Mouse (Mus musculus) spleen, postnatal 36 days (tissue): ENCODE results near the gene Rfx8.

Experiments used
- DNase-seq, 2 experiments: peaks; one replicate each; pipeline ENCODE4 v3.0.0; 2022; ENCODE audit warnings: low spot score in 2 of 2, mixed read lengths in 1 of 2

Gene Rfx8

DNA sequence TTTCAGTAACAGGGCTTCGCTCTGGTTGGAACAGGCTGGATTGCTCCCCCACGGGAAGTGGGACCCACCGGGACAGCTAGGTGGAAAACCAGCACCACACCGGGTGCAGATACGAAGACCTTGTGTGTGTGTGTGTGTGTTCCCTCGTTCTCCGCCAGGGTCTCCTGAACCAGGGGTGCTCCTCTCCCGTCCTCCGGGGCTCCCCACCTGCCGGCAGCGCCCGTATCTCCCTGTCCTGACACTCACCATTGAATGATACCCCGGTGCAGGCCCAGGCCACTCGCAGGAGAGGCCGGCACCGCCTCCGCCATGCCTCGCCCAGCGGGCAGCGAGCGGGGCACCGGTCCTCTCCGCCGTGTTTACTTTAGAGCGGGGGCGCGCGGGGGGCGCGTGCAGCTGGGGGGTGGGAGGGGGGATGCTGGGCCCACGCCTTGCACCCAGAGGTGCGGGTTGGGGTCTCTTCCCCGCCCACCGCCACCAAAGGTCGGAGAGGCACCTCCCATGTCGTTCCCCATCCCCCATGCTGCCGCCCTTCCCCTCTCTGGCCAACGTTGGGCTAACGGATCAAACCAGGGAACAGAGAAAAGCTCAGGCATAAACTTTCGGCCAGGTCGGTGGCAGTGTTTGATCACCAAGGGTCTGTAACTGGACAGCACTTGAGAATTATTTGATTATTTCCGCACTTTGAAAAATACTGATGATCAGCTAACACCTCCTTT lies at the start of gene Rfx8:
Gene Rfx8 (minus strand): TSS at position 366 of the 719 bp plus-strand sequence.
- DNase-seq = no peak

DNA sequence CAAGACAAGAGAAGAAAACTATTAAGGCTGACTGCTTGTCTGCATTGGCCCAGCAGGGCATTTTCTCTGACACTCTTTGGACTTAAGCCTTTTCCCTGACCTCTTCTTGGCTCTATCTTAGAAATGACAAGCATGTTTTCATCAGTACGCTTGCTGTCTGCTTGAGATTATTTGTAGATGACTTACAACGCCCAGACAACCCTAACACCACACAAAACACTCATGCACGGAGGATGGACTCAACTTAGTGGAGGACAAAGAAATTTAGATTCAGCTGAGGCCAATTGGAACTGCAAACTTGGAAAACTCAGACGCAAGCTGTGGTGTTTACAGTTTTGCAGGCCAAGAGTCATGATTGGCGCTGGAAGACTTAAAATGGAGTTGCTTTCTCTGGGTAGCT lies 49.6 kb upstream of the Rfx8 start:
- DNase-seq = no peak

DNA sequence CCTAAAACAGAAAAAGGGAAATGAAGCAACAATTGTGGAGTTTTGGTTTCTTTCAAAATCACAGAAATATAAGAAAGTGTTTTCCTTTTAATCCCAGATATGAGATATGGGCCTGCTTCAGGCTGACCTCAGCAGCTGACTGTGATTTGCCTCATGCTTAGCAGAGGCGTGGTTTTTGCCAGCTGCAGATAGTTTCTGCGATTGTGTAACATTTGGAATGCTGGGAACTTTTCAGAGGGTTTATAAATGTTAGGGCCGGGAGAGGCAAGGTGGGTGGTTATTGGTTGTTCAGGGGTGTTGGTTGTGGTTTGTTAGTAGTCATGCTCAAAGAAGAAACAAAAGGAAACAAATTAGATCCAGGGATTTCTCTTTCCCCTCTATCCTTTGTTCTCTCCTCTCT lies 47.2 kb upstream of the Rfx8 start:
- no peak for DNase-seq

DNA sequence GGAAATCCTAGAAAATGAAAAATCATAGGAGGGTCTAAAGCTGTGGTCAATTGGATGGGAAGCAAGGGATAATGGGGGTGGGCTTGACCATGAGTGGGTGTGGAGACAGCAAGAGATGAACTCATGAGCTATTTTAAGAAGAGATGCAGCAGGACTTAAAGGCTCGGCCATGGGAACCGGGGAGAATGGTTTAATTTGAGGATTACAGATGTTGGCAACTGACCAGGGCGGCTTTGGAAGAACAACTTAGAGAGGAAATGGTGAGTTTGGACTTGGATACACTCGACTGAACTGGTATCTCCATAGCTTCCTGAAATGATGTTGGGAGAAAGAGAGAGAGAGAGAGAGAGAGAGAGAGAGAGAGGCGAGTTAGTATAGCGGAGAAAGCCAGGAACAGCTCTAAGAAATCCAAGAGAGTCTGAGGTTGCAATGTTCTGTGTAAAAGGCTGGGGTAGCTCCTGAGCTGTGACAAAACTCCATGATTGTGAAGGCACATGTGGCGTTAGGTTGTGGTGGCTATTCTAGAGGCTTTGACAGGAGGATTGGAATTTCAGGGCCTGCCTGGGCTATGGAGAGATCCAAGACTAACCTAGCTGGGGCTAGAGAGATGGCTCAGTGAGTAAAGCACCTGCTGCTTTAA lies 45.2 kb upstream of the Rfx8 start:
- no peak for DNase-seq

DNA sequence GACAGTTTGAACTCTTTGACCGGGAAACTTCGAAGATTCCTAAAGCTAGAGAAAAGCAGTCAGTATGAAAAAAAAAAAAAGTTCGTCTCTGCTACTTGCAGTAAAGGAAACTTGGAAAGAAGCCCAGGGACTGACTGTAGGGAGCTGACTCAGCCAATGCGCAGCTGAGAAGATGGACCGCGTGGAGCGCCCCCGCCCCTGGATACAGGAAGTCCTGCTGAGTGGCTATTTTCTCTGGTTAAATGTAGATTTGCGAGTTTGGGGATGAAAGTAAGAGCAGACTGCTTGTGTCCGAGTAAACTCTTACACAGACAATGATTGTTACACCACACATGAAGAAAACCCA lies 41.2 kb upstream of the Rfx8 start:
- peak; percentile 51 to 66 for DNase-seq

DNA sequence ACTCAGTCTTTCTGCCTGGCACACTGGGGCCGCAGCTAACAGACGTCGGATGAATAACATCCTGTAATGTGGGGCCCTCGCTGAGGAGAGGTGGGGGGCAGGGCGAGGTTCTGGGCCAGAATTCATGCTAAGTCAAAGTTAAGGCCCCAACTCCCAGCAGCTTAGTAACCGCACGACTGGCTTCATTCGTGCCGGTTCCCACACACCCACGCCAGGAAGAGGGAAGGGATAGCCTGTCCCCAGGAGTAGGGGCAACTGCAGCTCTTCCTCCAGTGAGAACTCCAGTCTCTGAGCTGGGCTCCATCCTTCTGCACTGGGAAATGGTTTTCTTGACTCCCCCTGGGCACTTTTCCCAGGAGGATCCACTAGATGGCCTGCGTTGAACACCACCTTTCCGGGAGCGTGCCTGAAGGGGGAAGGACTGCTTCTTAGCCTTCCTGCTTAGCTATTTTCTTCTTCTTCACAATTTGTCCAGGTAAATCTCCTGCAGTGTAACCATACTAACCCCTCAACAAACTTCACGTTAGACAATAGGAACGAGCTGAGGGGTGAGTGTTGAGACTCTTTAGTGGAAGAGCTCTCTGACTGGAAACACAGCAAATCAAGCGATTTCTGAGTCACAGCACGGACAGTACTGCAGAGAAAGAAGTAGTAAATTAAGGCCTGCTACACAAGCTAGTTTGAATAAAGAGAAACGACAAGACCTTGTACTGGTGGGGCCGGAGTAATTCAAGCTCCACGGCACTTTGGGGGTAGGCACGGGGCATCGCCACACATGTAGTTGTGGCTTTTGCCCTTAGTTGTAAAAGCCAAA lies 40.6 kb upstream of the Rfx8 start:
- peak; percentile 20 to 31 for DNase-seq

DNA sequence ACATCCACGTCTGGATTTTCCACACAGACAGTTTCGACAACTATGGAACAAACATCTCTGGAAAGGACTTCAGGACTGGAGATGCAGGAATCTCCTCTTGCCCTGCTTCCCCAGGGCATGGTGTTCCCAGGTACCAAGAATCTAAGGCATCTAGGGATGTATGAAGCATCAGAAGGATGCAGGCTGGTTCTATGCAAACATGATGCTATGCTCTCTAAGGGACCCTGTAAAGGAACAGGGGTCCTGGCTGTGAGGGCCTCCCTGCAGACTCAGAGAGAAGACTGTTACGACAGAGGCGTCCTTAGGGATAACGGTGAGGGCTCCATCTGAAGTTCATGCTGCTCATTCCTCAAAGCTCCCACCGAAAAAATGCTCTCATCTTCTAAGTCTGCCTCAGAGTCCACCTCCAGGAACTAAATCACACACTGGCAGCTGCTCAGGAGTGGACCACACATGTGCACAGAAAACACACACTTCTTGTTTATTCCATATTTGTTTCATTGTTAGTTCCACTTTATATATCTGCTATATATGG lies 39.5 kb upstream of the Rfx8 start:
- DNase-seq = no peak

DNA sequence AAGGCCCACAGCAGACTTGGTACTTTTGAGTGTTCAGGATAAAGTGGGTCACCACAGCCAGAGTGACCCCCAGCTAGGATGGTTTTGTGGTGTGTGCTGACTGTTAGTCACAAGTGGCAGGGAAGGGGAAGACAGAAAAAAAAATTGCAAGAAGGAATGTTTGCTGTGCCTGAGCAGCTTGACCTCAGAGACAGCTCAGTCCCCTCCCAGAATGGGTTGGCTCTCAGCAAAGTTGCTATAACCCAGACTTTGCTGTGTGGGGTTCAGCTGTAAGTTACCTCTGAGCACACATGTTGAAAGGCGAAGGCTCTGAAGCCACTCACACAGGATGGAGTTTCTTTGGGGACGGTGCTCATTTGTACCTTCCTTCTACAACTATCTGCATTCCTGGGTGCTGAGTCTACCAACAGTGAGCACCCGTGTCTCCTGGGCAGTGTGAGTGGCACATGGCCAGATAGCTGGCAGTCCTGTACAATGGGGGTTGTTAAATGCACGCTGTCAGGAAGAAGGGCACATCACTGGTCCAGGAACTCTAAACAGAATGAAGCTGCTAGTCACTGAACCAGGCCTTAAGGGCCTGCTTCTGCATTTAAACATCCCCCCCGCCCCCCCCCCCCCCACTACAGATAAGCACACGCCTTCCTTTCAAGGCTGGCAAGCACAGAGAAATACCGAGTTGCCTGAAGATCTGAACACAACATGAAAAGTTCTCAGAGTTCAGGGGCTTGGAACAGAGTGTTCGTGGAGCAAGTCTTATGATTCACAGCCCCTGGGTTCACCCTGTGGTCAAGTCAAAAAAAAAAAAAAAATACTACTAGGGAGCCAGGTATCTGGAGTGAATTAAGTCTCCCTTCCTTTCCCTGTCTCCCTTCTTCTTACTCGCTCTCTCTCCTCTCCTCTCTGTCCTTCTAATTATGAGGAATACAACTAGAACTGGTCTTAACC lies 38.7 kb upstream of the Rfx8 start:
- no peak for DNase-seq

DNA sequence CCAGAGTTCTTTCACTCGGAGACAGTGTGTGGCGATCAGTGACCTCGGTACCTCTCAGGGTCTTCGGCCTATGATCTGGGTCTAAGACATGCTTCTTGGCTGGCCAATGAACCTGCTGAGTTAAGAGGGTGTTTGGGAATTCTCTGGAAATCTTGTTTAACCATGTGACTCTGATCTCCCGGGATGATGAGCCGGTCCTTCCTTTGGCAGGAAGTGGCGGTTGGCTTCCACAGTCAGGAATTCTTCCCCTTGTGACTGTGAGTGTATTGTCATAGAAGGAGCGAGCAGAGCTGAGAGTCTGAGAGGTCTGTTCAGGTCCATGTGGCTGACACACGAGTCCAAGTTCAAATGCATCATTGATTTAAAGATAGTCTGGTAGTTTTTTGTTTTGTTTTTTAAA lies 37.4 kb upstream of the Rfx8 start:
- DNase-seq = no peak

DNA sequence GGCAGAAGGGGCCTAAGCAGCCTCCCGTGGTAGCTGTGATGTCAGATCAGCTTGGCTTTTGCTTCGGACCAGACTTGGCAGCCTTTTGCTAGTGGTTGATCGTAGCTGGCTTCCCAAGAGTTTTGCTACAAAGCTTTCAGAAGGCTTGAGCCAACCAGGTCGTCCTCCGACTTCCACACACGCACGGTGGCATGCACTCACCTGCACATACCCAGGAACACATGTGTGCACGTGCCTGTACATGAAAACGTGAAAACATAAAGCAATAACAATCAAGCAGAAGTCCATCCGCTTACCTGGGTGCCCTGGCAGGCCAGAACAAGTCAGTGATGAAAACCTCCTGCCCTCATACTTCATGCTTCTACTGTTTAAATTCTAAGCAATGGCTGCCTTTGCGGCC lies 36.2 kb upstream of the Rfx8 start:
- no peak for DNase-seq

DNA sequence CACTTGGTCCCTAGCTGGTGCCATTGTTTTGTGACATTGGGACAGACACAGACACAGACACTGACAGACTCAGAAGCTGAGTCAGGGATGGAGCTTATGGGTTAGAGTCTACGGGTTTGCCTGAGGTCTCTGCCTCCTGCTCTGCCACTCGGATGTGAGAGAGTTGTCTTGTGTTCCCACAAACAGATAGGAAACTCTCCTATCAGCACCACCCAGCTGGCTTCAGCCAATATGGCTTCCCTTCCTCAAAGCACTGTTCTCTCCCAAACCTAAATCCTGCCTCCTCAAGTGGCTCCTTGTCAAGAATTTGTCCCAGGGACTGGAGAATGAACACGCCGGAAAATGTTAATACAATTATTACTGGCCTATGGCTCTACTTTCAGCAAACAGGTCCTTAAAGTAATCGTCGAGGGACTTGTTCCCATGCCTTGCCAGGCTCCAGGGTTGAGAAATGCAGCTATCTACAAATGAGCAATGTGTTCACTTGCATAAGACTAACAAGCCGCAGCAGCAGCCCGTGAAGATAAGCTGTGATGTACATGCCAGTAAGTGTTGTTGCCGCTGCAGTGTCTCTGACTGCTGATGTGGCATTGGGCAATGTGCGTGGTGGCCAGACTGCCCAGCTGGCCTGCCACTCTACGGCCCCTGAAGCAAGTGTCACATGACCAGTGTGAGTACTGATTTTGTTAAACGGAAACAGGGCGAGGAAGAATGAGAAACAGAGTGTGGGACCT lies 33.6 kb upstream of the Rfx8 start:
- peak; percentile 10 to 19 for DNase-seq

DNA sequence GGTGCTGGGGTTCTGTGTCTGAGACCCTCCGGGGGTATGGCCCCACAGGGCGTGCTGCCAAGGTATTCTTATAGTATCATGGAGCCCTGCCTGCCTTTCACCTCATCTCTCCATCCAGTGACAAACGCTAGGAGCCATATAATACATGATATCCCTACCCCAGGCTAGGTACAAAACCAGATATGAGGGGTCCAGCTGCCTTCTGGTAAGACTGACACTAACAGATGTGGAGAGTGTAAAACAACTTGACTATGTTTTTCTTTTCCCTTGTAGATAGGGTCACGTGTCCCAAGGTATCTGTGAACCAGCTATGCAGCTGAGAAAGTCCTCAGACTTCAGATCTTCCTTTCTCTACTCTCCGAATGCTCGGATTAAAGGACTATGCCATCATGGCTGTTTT lies 30.7 kb upstream of the Rfx8 start:
- no peak for DNase-seq

DNA sequence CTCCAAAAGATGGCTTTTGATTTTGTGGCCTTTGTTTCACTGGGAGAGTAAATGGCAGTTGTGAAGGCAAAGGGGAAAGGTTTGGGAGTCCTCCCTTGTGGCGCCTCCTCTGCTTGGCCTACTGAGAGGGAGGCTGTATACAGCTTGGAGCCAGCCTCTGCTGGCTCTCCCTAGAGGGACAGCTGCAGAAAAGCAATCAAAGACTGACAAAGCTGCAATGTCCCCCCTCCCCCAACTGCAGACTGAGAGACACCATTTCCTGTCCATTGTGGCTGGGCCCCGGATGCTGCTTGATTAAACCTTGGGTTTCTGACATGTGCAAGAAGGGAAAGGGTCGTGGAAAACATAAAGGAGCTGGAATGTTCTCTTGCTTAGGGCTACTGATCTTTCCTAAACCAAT lies 28.9 kb upstream of the Rfx8 start:
- DNase-seq = peak; percentile 29 to 38

DNA sequence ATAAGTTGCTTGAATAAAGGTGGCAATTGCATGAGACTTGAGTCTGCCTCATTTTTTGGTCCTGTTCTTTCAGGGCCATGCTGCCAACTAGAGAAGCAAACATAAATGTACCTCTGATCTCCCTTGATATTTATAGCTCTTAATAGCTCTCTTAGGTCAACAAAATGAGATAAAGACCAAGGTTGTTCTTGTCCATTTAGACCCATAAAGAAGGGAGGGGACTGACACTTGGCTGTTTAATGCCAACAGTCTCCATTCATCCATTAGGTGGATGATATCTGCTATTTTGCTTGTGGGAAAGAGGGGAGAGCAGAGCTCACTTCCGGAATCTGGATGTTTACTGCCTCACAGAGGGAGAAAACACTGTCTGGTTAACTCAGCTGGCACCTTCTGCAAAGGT lies 28.4 kb upstream of the Rfx8 start:
- DNase-seq = no peak

DNA sequence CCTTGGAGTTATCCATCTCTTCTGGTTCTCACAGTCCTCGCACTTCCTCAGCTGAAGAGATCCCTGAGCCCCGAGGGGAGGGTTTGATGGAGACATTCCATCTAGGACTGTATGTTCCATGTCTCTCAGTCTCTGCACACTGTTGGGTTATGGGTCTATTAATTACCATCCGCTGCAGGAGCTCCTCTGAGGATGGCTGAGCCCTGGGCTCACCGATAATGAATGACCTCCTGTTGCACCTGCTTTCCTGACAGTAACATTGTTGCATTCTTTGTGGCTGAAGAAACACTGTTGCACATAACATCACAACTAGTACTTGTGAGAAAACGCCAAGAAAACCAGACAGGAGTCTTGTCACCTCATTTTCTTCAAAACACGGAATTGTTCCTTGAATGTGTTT lies 27.9 kb upstream of the Rfx8 start:
- no peak for DNase-seq

DNA sequence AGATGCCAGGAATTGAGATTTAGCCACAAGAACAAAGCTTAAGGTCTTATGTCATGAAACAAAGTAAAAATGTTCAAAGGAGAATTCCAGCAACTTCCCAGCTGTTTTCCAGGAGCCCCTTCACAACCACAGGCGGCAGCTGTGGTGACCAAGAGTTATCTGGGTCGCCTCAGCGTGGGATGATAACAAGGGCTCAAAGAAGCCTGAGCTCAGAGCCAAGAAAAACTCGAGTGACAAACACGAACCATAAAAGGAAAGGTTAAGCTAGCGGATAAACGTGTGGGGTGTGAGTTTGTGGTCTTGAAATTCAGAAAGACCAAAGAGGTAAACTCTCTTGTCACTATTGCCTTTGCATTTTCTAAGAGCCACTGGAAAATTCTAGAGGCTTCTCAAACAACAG lies 25.7 kb upstream of the Rfx8 start:
- no peak for DNase-seq

DNA sequence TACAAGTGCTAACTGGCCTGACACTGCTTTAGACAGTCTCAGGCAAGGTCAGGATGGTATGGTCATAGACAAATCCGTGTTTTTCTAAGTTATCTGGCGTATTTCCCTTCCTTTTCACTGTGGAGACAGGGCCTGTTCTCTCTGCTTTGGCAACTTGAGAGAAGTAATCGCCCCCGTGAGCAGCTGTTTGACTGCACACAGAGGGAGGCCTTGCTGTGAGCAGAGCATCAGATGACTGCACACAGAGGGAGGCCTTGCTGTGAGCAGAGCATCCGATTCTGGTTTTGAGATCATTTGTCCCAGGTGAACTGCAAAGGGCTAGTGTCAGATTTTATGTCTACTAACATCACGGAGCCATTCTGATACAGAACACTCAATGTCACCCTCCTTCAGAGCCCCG lies 20.2 kb upstream of the Rfx8 start:
- DNase-seq = no peak

DNA sequence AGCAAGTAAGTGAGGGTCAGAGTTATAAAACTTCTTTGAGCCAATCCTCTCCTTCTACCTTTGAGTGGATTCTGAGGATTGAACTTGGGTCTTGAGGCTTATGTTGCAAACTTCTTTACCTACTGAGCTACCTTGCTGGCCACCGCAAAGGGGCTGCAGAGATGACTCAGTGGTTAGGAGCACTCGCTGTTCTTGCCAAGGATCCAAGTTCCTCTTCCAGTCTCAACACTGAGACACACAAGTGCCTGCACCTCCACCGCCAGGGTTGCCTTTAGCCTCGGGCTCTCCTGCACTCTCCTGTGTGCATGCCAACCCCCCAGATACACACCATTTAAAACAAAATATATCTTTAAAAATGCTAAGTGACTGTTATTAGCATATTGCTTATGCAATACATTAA lies 19.2 kb upstream of the Rfx8 start:
- DNase-seq = no peak

DNA sequence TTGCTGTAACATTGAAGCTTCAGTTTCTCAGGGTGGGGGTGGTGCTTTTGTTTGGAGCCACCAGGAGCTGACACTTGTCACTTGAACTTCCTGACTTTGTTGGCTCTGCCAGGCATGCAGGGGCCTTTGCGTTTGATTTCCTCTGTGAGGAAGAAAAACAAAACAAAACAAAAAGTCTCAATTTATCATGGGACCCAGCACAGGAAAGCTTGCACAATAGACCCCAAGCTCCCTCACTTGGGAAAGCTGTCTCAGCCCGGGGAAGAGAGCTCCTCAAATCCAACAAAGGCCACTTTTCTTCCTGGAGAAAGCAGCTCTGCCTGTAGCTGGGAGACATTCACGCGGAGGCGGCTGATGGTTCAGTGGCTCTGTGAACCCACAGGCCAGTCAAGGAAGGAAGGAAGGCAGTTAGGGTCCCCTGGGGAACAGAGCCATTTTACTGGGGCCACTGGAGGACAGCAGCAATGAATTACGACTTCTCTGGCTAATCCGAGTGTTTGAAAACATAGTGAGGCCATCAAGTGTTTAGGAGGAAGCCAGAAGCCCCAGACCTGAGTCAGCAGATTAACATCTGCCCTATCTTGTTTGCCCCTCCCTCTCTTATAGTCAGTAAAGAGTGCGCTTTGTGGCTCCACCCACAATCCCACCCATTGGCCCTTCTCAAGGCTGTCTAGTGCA lies 15.3 kb upstream of the Rfx8 start:
- DNase-seq = peak; percentile 55 to 65

DNA sequence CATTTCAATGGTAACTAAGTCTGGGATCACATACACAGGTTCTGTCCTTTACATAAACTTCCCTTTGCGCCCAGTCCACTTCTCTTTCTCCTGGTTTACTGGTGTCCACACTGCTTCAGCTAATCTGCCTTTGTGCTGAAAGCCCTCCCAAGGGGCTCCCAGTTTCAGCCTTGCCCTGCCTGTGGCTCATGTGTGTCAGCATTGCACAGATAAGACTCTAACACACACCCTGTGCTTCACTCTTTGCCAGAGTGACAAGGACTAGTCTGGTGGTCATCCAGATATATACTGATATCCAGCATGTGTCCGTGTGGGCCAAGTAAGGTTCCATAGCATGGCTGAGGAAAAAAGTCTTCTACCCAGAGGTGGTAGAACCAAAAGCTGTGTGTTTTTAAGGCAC lies 14.7 kb upstream of the Rfx8 start:
- DNase-seq = peak in 1 of 2 experiments; percentile 25
